Mouse (Mus musculus) stomach, postnatal 0 days (tissue): ENCODE measurements around the gene Hnrnpu. TPM values are rescaled to one million over a fixed set of nuclear protein-coding genes. Genes with fewer than 3 reads are reported as not detected.

Experiments
- ATAC-seq: fragments of 200-750 bp; cut with Nextera tagmentation; 2 replicates; pipeline ENCODE4 v1.8.0; 2017; ENCODE audit not compliant: low FRiP score, low TSS enrichment
- DNase-seq: peaks from one replicate; pipeline ENCODE4 v3.0.0-alpha.2; 2016; ENCODE audit warnings: low spot score
- H3K27ac ChIP-seq: fragments of 300-500 bp; sonication (generic); replicated peaks from 2 replicates; pipeline ENCODE4 v1.5.1; 2014; ENCODE audit warnings: mild to moderate bottlenecking, control low read depth
- H3K27me3 ChIP-seq: fragments of 300-500 bp; sonication (generic); 2 replicates; pipeline ENCODE4 v1.6.1; 2014; ENCODE audit warnings: low read length; ENCODE audit not compliant: control insufficient read depth, insufficient read depth
- H3K36me3 ChIP-seq: fragments of 300-500 bp; sonication (generic); 2 replicates; pipeline ENCODE4 v1.6.1; 2014; ENCODE audit warnings: low read length, mixed read lengths; ENCODE audit not compliant: control insufficient read depth, insufficient read depth
- H3K4me1 ChIP-seq: fragments of 300-500 bp; sonication (generic); replicated peaks from 2 replicates; pipeline ENCODE4 v1.6.1; 2014; ENCODE audit warnings: antibody characterized with exemption; ENCODE audit not compliant: control insufficient read depth, insufficient read depth
- H3K4me2 ChIP-seq: fragments of 300-500 bp; sonication (generic); replicated peaks from 2 replicates; pipeline ENCODE4 v1.6.1; 2014; ENCODE audit warnings: low read depth, mild to moderate bottlenecking, control low read depth, moderate library complexity
- H3K4me3 ChIP-seq: fragments of 300-500 bp; sonication (generic); 2 replicates; pipeline ENCODE4 v1.5.1; 2014; ENCODE audit warnings: low read depth, low read length, control low read depth
- H3K9ac ChIP-seq: fragments of 300-500 bp; sonication (generic); 2 replicates; pipeline ENCODE4 v1.6.1; 2014; ENCODE audit warnings: mild to moderate bottlenecking, low read length, control low read depth, mixed read lengths
- H3K9me3 ChIP-seq: fragments of 300-500 bp; sonication (generic); 2 replicates; pipeline ENCODE4 v1.6.1; 2016; ENCODE audit warnings: low read length; ENCODE audit not compliant: control insufficient read depth
- CTCF ChIP-seq: IDR thresholded peaks from 2 replicates; pipeline ENCODE4 v1.5.1; 2016; ENCODE audit warnings: antibody characterized with exemption, low read depth, mild to moderate bottlenecking, moderate library complexity
- EP300 ChIP-seq: optimal IDR thresholded peaks from 2 replicates; pipeline ENCODE3; 2016; ENCODE audit warnings: antibody characterized with exemption
- WGBS: fragments of 180-500 bp; shearing (Covaris S2); extraction: QIAGEN DNeasy Blood & Tissue Kit; methylation state at CpG from one replicate; pipeline ENCODE4 v1.1.7; 2014; 5-methylcytosine and 5-hydroxymethylcytosine counted together
- microRNA-seq: library from miRNA; unstranded; fragments of <30 nt; microRNA quantifications from one replicate; pipeline ENCODE4, GENCODE M21; 2016
- polyA plus RNA-seq: library from polyadenylated mRNA; unstranded; fragments of >200 nt; fragmentation: Nextera tagmentation; extraction: Ambion mirVana; gene quantifications from 2 replicates; pipeline ENCODE4 v1.2.1, GENCODE M21; 2015

Hnrnpu gene
- polyA plus RNA-seq, 1 experiment from 2014 or later, result 129 TPM

GRCm38 (mm10) chr1:178275738-178276053 lies 61.9 kb downstream of the Hnrnpu start:
- 0 out of 2 replicates have a peak overlapping the region, but pooled peaks have one; percentile 76 for H3K27ac ChIP-seq
- H3K36me3 ChIP-seq, result no peaks in the 10 kb centered on the region
- no peak for TF ChIP-seq CTCF
- H3K9ac ChIP-seq, result peak overlapping the region; percentile 75
- H3K27me3 ChIP-seq, result no peaks in the 10 kb centered on the region
- no peaks in the 10 kb centered on the region for H3K9me3 ChIP-seq
- H3K4me2 ChIP-seq, result peak overlapping the region; percentile 92
- WGBS, result 7% methylated on average over 11 of the region's 11 CpGs
- no peaks in the 10 kb centered on the region for H3K4me1 ChIP-seq
- peak overlapping the region; percentile 60 for H3K4me3 ChIP-seq
- ATAC-seq, result peak; percentile 38
- no peak for DNase-seq

GRCm38 (mm10) chr1:178275174-178275730 lies 62.3 kb downstream of the Hnrnpu start:
- no peaks in the 10 kb centered on the region for H3K36me3 ChIP-seq
- no peak overlapping the region for H3K27ac ChIP-seq
- H3K27me3 ChIP-seq, result no peaks in the 10 kb centered on the region
- H3K4me2 ChIP-seq, result peak overlapping the region; percentile 92
- ATAC-seq (no peak), DNase-seq (no peak)
- TF ChIP-seq EP300 (no peak), CTCF (no peak)
- H3K9ac ChIP-seq, result no peak overlapping the region
- WGBS, result 59% methylated on average over 9 of the region's 9 CpGs
- H3K9me3 ChIP-seq, result no peaks in the 10 kb centered on the region
- H3K4me1 ChIP-seq, result no peaks in the 10 kb centered on the region
- peak overlapping the region; percentile 60 for H3K4me3 ChIP-seq

Small RNA genes lying within 50 kb of the gene (microRNA-seq; reads per million reads assigned to microRNA genes)
- not detected for gene Gm27458

Other genes with a start within 250 kb of the Hnrnpu start
- 27.2 and 29.4 TPM in 2 replicates for gene Desi2, start 150.4 kb downstream of the Hnrnpu start, polyA plus RNA-seq
- gene Cox20, start 18.7 kb downstream of the Hnrnpu start, polyA plus RNA-seq, result 140 and 146 TPM in 2 replicates
- gene Efcab2, start 68.3 kb upstream of the Hnrnpu start, polyA plus RNA-seq, result 3.5 and 3.7 TPM in 2 replicates
- 0.69 and 0.85 TPM in 2 replicates for gene Kif26b, start 191.3 kb upstream of the Hnrnpu start, polyA plus RNA-seq